Mouse (Mus musculus): ENCODE measurements around the gene Ttc39b. TPM values are rescaled to one million over a fixed set of nuclear protein-coding genes. Genes with fewer than 3 reads are reported as not detected.
A peak's percentile ranks its signal among the peaks of the same experiment; 100 is the strongest.

The Ttc39b gene
- total RNA-seq, 2 experiments from 2014 or later: 0.19 to 4.9 TPM

- no peak for ATAC-seq (replicated peaks; ENCODE audit: low FRiP score, poor library complexity, severe bottlenecking)
Observed at GRCm38 (mm10) chr4:83319736-83320135, 4.3 kb downstream of the Ttc39b start.

- ATAC-seq (replicated peaks; ENCODE audit: low FRiP score, poor library complexity, severe bottlenecking): no peak
Observed at GRCm38 (mm10) chr4:83318758-83319157, 5.3 kb downstream of the Ttc39b start.

GRCm38 (mm10) chr4:83317826-83318348, 6.2 kb downstream of the Ttc39b start:
- no peak for ATAC-seq (replicated peaks; ENCODE audit: low FRiP score, poor library complexity, severe bottlenecking)

- no peak for ATAC-seq (replicated peaks; ENCODE audit: low FRiP score, poor library complexity, severe bottlenecking)
Observed at GRCm38 (mm10) chr4:83316718-83317117, 7.3 kb downstream of the Ttc39b start.

- ATAC-seq (replicated peaks; ENCODE audit: low FRiP score, poor library complexity, severe bottlenecking): no peak
Observed at GRCm38 (mm10) chr4:83315930-83316329, 8.1 kb downstream of the Ttc39b start.

GRCm38 (mm10) chr4:83314922-83315881, 8.9 kb downstream of the Ttc39b start:
- ATAC-seq (replicated peaks; ENCODE audit: low FRiP score, poor library complexity, severe bottlenecking): peak; percentile 70

- ATAC-seq (replicated peaks; ENCODE audit: low FRiP score, poor library complexity, severe bottlenecking): no peak
Observed at GRCm38 (mm10) chr4:83314261-83314793, 9.7 kb downstream of the Ttc39b start.

GRCm38 (mm10) chr4:83312336-83312735, 11.7 kb downstream of the Ttc39b start:
- ATAC-seq (replicated peaks; ENCODE audit: low FRiP score, poor library complexity, severe bottlenecking): no peak

GRCm38 (mm10) chr4:83311481-83311880, 12.6 kb downstream of the Ttc39b start:
- ATAC-seq (replicated peaks; ENCODE audit: low FRiP score, poor library complexity, severe bottlenecking): no peak

GRCm38 (mm10) chr4:83310990-83311389, 13.1 kb downstream of the Ttc39b start:
- ATAC-seq (replicated peaks; ENCODE audit: low FRiP score, poor library complexity, severe bottlenecking): no peak

- no peak for ATAC-seq (replicated peaks; ENCODE audit: low FRiP score, poor library complexity, severe bottlenecking)
Observed at GRCm38 (mm10) chr4:83308914-83309313, 15.1 kb downstream of the Ttc39b start.

GRCm38 (mm10) chr4:83307686-83308469, 16.2 kb downstream of the Ttc39b start:
- no peak for ATAC-seq (replicated peaks; ENCODE audit: low FRiP score, poor library complexity, severe bottlenecking)

- no peak for ATAC-seq (replicated peaks; ENCODE audit: low FRiP score, poor library complexity, severe bottlenecking)
Observed at GRCm38 (mm10) chr4:83306879-83307278, 17.2 kb downstream of the Ttc39b start.

- no peak for ATAC-seq (replicated peaks; ENCODE audit: low FRiP score, poor library complexity, severe bottlenecking)
Observed at GRCm38 (mm10) chr4:83305099-83305498, 19.0 kb downstream of the Ttc39b start.

GRCm38 (mm10) chr4:83302887-83303827, 20.9 kb downstream of the Ttc39b start:
- peak; percentile 89 for ATAC-seq (replicated peaks; ENCODE audit: low FRiP score, poor library complexity, severe bottlenecking)

- no peak for ATAC-seq (replicated peaks; ENCODE audit: low FRiP score, poor library complexity, severe bottlenecking)
Observed at GRCm38 (mm10) chr4:83302123-83302737, 21.8 kb downstream of the Ttc39b start.

- ATAC-seq (replicated peaks; ENCODE audit: low FRiP score, poor library complexity, severe bottlenecking): no peak
Observed at GRCm38 (mm10) chr4:83301713-83302112, 22.3 kb downstream of the Ttc39b start.

GRCm38 (mm10) chr4:83284768-83285350, 39.2 kb downstream of the Ttc39b start:
- ATAC-seq (replicated peaks; ENCODE audit: low FRiP score, poor library complexity, severe bottlenecking): no peak
